Mouse (Mus musculus) G1E (cell line): Measurements from ENCODE around the gene Haspin.

Source experiments
- GATA1 ChIP-seq: IDR thresholded peaks from 2 replicates; pipeline ENCODE4 v1.6.1; 2012; ENCODE audit warnings: borderline replicate concordance, low read length, inconsistent platforms, mixed read lengths
- POLR2AphosphoS5 ChIP-seq: IDR thresholded peaks from 2 replicates; pipeline ENCODE4 v1.6.1; 2012; ENCODE audit warnings: low read depth, low read length, inconsistent platforms; ENCODE audit not compliant: insufficient replicate concordance

GRCm38 (mm10) chr11:73092057-73092456, 46.0 kb downstream of the Haspin start:
- TF ChIP-seq POLR2AphosphoS5 (no peak), GATA1 (no peak)
